Mouse (Mus musculus) kidney, embryonic 14.5 days (tissue): ENCODE data around the gene Unkl. TPM values are rescaled to one million over a fixed set of nuclear protein-coding genes. Genes with fewer than 3 reads are reported as not detected.
A peak's percentile ranks its signal among the peaks of the same experiment; 100 is the strongest.
"Not testable (repeated sequence)": the region's sequence is repeated elsewhere in the genome, so short reads cannot be mapped to it uniquely, and the experiment has no call there.

Source experiments
- ATAC-seq: fragments of 200-750 bp; cut with Nextera tagmentation; 2 replicates; pipeline ENCODE4 v1.8.0; 2017; ENCODE audit warnings: moderate number of reproducible peaks, mild to moderate bottlenecking, moderate TSS enrichment, moderate library complexity; ENCODE audit not compliant: low FRiP score, low TSS enrichment
- H3K27ac ChIP-seq: fragments of 300-500 bp; sonication (generic); 2 replicates; pipeline ENCODE4 v1.5.1; 2014; ENCODE audit warnings: low read depth, mild to moderate bottlenecking, low read length, moderate library complexity, mixed read lengths
- H3K27me3 ChIP-seq: fragments of 300-500 bp; sonication (generic); 2 replicates; pipeline ENCODE4 v1.6.1; 2014; ENCODE audit warnings: mild to moderate bottlenecking, low read length; ENCODE audit not compliant: control insufficient read depth, insufficient read depth
- H3K36me3 ChIP-seq: fragments of 300-500 bp; sonication (generic); 2 replicates; pipeline ENCODE4 v1.6.1; 2014; ENCODE audit warnings: low read length, mixed read lengths; ENCODE audit not compliant: control insufficient read depth, insufficient read depth
- H3K4me1 ChIP-seq: fragments of 300-500 bp; sonication (generic); 2 replicates; pipeline ENCODE4 v1.6.1; 2014; ENCODE audit warnings: low read length, mixed read lengths; ENCODE audit not compliant: control insufficient read depth, insufficient read depth
- H3K4me2 ChIP-seq: fragments of 300-500 bp; sonication (generic); replicated peaks from 2 replicates; pipeline ENCODE4 v1.6.1; 2014; ENCODE audit warnings: low read depth, mild to moderate bottlenecking, low read length
- H3K4me3 ChIP-seq: fragments of 300-500 bp; sonication (generic); 2 replicates; pipeline ENCODE4 v1.5.1; 2014; ENCODE audit warnings: mild to moderate bottlenecking, low read length
- H3K9ac ChIP-seq: fragments of 300-500 bp; sonication (generic); 2 replicates; pipeline ENCODE4 v1.6.1; 2014; ENCODE audit warnings: low read depth, mild to moderate bottlenecking, low read length, moderate library complexity
- H3K9me3 ChIP-seq: fragments of 300-500 bp; sonication (generic); 2 replicates; pipeline ENCODE4 v1.6.1; 2016; ENCODE audit warnings: low read length; ENCODE audit not compliant: control insufficient read depth
- WGBS: fragments of 180-500 bp; shearing (Covaris S2); extraction: QIAGEN DNeasy Blood & Tissue Kit; methylation state at CpG from one replicate; pipeline ENCODE4 v1.1.7; 2014; 5-methylcytosine and 5-hydroxymethylcytosine counted together
- polyA plus RNA-seq: library from polyadenylated mRNA; unstranded; fragments of >200 nt; fragmentation: Nextera tagmentation; extraction: Ambion mirVana; gene quantifications from 2 replicates; pipeline ENCODE4 v1.2.1, GENCODE M21; 2014

Unkl gene
- polyA plus RNA-seq, 1 experiment from 2014 or later = 4.0 TPM

DNA sequence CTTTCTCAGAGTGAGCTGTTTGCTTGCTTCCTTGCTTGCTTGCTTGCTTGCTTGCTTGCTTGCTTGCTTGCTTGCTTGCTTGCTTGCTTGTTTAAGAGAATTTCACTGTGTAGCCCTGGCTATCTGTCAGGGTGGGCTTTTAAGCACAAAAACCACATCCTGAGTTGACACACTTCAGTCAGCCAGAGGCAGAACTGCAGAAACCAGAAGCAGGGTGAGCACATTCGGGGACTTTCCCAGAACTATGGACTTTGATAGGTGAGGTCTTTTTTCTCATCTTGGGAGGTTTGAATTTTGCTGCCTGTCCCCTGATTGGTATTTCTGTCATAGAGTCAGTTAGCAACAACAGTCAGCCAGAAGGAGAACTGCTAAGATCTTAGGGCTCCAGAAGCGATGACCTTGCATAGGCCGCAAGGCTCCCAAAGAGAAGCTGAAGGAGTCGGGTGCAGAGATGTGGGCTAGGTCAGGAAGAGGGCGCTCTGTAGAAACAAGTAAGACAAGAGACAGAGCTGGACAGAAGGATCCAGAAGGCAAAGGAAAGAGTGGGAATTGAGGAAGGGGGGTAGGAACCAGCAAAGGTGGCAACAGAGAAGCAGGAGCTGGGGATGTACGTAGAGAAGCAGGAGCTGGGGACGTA, 36.5 kb downstream of the Unkl start:
- no peak for ATAC-seq
- Histone ChIP-seq H3K27me3 (no peaks in the 10 kb centered on the region), H3K27ac (no peak overlapping the region), H3K4me2 (no peak overlapping the region), H3K4me1 (peaks cover 6% of the 10 kb centered on the region; the same call in 1 of the 2 replicates), H3K4me3 (no peak overlapping the region), H3K9ac (no peak overlapping the region), H3K9me3 (no peaks in the 10 kb centered on the region), H3K36me3 (peaks cover 9% of the 10 kb centered on the region; the same call in 1 of the 2 replicates)
- 90% methylated on average over 7 of the region's 7 CpGs for WGBS

GRCm38 (mm10) chr17:25225659-25226058, 37.5 kb downstream of the Unkl start:
- WGBS = 84% methylated on average over 4 of the region's 4 CpGs

GRCm38 (mm10) chr17:25227991-25228390, 39.8 kb downstream of the Unkl start:
- H3K27me3 ChIP-seq = no peaks in the 10 kb centered on the region
- no peak overlapping the region for H3K27ac ChIP-seq

More at GRCm38 (mm10) chr17:25225659-25226058, 37.5 kb downstream of the Unkl start:
- ATAC-seq = no peak
- H3K36me3 ChIP-seq = peaks cover 13% of the 10 kb centered on the region; the same call in 1 of the 2 replicates
- no peaks in the 10 kb centered on the region for H3K9me3 ChIP-seq
- H3K27me3 ChIP-seq = no peaks in the 10 kb centered on the region
- no peak overlapping the region for H3K4me2 ChIP-seq
- H3K27ac ChIP-seq = no peak overlapping the region
- H3K9ac ChIP-seq = no peak overlapping the region
- peaks cover 6% of the 10 kb centered on the region; the same call in 1 of the 2 replicates for H3K4me1 ChIP-seq
- H3K4me3 ChIP-seq = no peak overlapping the region

DNA sequence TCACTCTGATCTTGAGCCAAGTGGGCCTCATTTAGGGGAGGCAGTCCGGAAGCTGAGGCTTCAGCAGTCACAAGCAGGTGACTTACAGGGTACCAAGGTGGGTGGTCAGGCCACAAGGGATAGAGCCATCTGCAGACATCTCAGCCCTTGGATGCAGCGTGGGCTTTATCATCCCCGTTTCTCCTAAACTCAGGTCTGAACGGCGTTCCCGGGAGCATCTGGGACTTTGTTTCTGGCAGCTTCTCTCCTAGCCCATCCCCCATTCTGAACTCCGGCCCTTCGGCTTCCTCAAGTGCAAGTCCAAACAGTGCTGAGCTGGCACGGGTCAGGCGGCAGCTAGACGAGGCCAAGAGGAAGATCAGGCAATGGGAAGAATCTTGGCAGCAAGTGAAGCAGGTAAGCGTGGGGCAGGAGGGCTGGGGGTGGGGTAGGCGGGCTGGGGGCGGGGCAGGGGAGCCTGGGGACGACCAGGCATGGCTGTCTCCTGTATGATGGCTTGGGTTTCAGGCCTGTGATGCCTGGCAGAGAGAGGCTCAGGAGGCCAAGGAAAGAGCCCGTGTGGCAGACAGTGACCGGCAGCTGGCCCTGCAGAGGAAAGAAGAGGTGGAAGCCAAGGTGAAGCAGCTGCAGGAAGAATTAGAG, 41.9 kb downstream of the Unkl start:
- H3K4me1 ChIP-seq, H3K27me3 ChIP-seq, H3K9ac ChIP-seq, H3K4me3 ChIP-seq, H3K27ac ChIP-seq, H3K9me3 ChIP-seq, H3K4me2 ChIP-seq, ATAC-seq: not testable (repeated sequence)
- peaks cover 29% of the 10 kb centered on the region; the same call in 1 of the 2 replicates for H3K36me3 ChIP-seq
- WGBS = 74% methylated on average over 12 of the region's 17 CpGs

More at GRCm38 (mm10) chr17:25227991-25228390, 39.8 kb downstream of the Unkl start:
- ATAC-seq = no peak
- H3K4me1 ChIP-seq = no peaks in the 10 kb centered on the region
- no peak overlapping the region for H3K4me2 ChIP-seq
- no peak overlapping the region for H3K9ac ChIP-seq
- no peak overlapping the region for H3K4me3 ChIP-seq
- 88% methylated on average over 5 of the region's 5 CpGs for WGBS
- peaks cover 20% of the 10 kb centered on the region; the same call in 1 of the 2 replicates for H3K36me3 ChIP-seq
- H3K9me3 ChIP-seq = no peaks in the 10 kb centered on the region

DNA sequence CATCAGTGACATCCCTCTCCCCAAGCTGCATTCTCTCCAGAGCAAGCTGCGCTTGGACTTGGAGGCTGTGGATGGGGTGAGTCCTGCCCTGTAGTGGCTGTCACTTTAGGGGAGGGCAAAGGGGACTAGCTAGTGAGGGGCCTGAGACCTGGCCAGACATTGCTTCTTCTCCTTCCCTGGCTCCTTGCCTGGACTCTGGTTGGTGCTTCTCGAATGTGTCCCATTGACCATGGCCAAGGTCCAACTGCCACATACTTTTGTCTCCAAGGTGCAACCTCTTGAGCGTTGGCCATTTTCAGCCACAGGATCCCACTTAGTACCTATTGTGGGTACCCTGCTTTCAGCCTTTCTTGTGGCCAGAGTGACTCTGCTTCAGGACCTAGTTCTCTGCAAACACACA, 42.5 kb downstream of the Unkl start:
- no peak overlapping the region for H3K27ac ChIP-seq
- 93% methylated on average over 3 of the region's 3 CpGs for WGBS
- no peaks in the 10 kb centered on the region for H3K4me1 ChIP-seq
- no peaks in the 10 kb centered on the region for H3K9me3 ChIP-seq
- H3K4me2 ChIP-seq = no peak overlapping the region
- no peak overlapping the region for H3K4me3 ChIP-seq
- no peaks in the 10 kb centered on the region for H3K27me3 ChIP-seq
- ATAC-seq = no peak
- H3K9ac ChIP-seq = no peak overlapping the region
- H3K36me3 ChIP-seq = peaks cover 35% of the 10 kb centered on the region; the same call in 1 of the 2 replicates

GRCm38 (mm10) chr17:25231621-25232020, 43.4 kb downstream of the Unkl start:
- ATAC-seq, H3K4me1 ChIP-seq, H3K4me2 ChIP-seq, H3K27me3 ChIP-seq, H3K9ac ChIP-seq, H3K4me3 ChIP-seq, H3K27ac ChIP-seq, H3K9me3 ChIP-seq: not testable (repeated sequence)
- peaks cover 39% of the 10 kb centered on the region; the same call in 1 of the 2 replicates for H3K36me3 ChIP-seq
- 83% methylated on average over 3 of the region's 11 CpGs for WGBS

GRCm38 (mm10) chr17:25235635-25236034, 47.4 kb downstream of the Unkl start:
- H3K4me1 ChIP-seq = peaks cover 6% of the 10 kb centered on the region; the same call in 1 of the 2 replicates
- no peak overlapping the region for H3K27ac ChIP-seq
- peaks cover 30% of the 10 kb centered on the region; the same call in 1 of the 2 replicates for H3K36me3 ChIP-seq
- ATAC-seq = no peak
- H3K27me3 ChIP-seq = no peaks in the 10 kb centered on the region
- no peak overlapping the region for H3K4me2 ChIP-seq
- H3K4me3 ChIP-seq = no peak overlapping the region
- 90% methylated on average over 9 of the region's 9 CpGs for WGBS
- no peak overlapping the region for H3K9ac ChIP-seq
- no peaks in the 10 kb centered on the region for H3K9me3 ChIP-seq

DNA sequence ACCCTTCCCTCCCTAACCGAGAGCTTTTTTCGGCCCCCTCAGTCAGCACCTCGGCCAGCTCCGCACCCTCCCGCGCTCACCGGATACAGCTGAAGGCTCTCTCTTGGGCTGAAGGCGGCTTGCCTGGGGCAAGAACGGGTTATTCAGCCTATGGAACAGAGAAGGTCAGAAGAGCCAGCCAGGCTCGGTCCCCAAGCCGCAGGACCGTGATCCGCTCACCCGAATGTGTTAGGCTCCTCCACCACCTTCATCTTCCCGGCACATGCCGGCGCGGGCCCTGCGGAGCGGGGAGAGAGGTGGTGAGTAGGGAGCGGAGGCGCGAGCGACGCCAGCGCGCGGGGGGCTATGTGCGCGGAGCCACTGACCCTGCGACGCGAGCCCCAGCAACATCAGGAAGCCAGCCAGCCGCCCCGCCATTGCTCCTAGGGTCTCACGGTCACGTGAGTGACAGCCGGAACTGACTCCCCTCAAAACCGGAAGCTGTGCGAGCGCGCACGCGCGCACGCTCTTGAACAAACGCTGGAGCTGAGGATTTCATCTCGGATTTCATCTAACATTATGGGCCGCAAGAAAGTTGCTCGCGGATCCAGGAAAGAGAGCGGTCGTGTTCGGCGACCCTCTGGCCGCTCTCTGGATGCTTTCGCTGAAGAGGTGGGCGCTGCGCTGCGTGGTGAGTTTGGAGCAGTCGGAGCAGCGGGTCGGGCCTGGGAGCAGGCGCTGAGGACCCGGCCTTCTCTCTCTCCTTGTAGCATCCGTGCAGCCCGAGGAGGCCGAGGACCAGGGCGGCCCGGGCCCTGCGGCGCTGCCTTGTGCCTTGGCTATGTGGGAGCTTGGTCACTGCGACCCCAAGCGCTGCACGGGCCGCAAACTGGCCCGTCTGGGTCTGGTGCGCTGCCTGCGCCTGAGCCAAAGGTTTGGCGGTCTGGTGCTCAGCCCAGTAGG, 51.8 kb downstream of the Unkl start, which contains the start of the genes Gnptg and Tsr3:
Gnptg (minus strand) TSS at position 430 of the 942 bp plus-strand sequence.
Tsr3 (plus strand) TSS at position 476 of the 942 bp plus-strand sequence.
- H3K36me3 ChIP-seq = peaks cover 46% of the 10 kb centered on the region
- H3K4me2 ChIP-seq = peak within 1 kb of the TSS; percentile 66
- WGBS = under 1% methylated on average over 80 of the region's 80 CpGs
- peak within 1 kb of the TSS; percentile 89 for H3K27ac ChIP-seq
- H3K4me1 ChIP-seq = peaks cover 16% of the 10 kb centered on the region
- no peaks in the 10 kb centered on the region for H3K27me3 ChIP-seq
- peak within 1 kb of the TSS; percentile 96 for H3K9ac ChIP-seq
- H3K9me3 ChIP-seq = no peaks in the 10 kb centered on the region
- ATAC-seq = peak; percentile 89
- peak within 1 kb of the TSS; percentile 100 for H3K4me3 ChIP-seq
